Comparison of ENCODE assay signal across 24 mouse cellular contexts in genomic region chr3:48068628-48069027, GRCm38 (mm10).
DNase-seq lines count a peak whose midpoint lies in the region; ATAC-seq and TF ChIP-seq lines count a peak whose summit lies in the region.
"Had no signal": no experiment of that assay in that cellular context is flagged by ENCODE, and none has a peak within 500 bp of the region (broad histone marks: within the 10 kb centered on the region; RNA-seq: fewer than 3 reads in every experiment).

No protein-coding gene starts in this region.

- no peak overlapping the region for H3K4me3 ChIP-seq in midbrain, embryonic 11.5 days (ENCODE audit: low read depth, low read length)
- H3K4me3 ChIP-seq in midbrain, embryonic 13.5 days (replicated peaks) = no peak overlapping the region
- no peak overlapping the region for H3K4me3 ChIP-seq in ES-E14 (ENCODE audit: insufficient read depth in 1 of 2, low read depth in 1 of 2, low read length in 2 of 2, poor library complexity in 1 of 2, severe bottlenecking in 1 of 2)
- H3K4me3 ChIP-seq: embryonic facial prominence, embryonic 13.5 days; embryonic facial prominence, embryonic 15.5 days; erythroblast, embryonic 14.5 days; forebrain, embryonic 10.5 days; forebrain, embryonic 12.5 days had no signal

- H3K27ac ChIP-seq in midbrain, embryonic 11.5 days (ENCODE audit: low read depth, low read length) = peak overlapping the region; percentile 9; the same call in 1 of the 2 replicates
- no peak overlapping the region for H3K27ac ChIP-seq in midbrain, embryonic 13.5 days
- H3K27ac ChIP-seq in ES-E14 (ENCODE audit: insufficient read depth, low read depth, low read length, poor library complexity, severe bottlenecking) = no peak overlapping the region
- H3K27ac ChIP-seq: embryonic facial prominence, embryonic 13.5 days; embryonic facial prominence, embryonic 15.5 days; forebrain, embryonic 10.5 days; forebrain, embryonic 12.5 days had no signal

- WGBS in midbrain, embryonic 11.5 days = 45% methylated on average over 1 of the region's 1 CpGs
- WGBS in midbrain, embryonic 13.5 days = 47% methylated on average over 1 of the region's 1 CpGs

- H3K27me3 ChIP-seq in midbrain, embryonic 11.5 days (ENCODE audit: control insufficient read depth, insufficient read depth, low read length) = no peaks in the 10 kb centered on the region
- no peaks in the 10 kb centered on the region for H3K27me3 ChIP-seq in midbrain, embryonic 13.5 days
- H3K27me3 ChIP-seq: embryonic facial prominence, embryonic 13.5 days; embryonic facial prominence, embryonic 15.5 days; forebrain, embryonic 12.5 days had no signal

- H3K36me3 ChIP-seq in midbrain, embryonic 11.5 days (ENCODE audit: control insufficient read depth, insufficient read depth, low read length) = no peaks in the 10 kb centered on the region
- H3K36me3 ChIP-seq in midbrain, embryonic 13.5 days = no peaks in the 10 kb centered on the region
- H3K36me3 ChIP-seq in ES-E14 (ENCODE audit: control insufficient read depth, insufficient read depth, low read length, poor library complexity, severe bottlenecking) = no peaks in the 10 kb centered on the region
- H3K36me3 ChIP-seq: embryonic facial prominence, embryonic 13.5 days; embryonic facial prominence, embryonic 15.5 days; forebrain, embryonic 10.5 days; forebrain, embryonic 12.5 days had no signal

- no peak overlapping the region for H3K9ac ChIP-seq in midbrain, embryonic 11.5 days (ENCODE audit: low read length)
- no peak overlapping the region for H3K9ac ChIP-seq in midbrain, embryonic 13.5 days (replicated peaks)
- H3K9ac ChIP-seq in ES-E14 (ENCODE audit: insufficient read depth, low read depth, low read length, poor library complexity, severe bottlenecking) = no peak overlapping the region
- H3K9ac ChIP-seq: embryonic facial prominence, embryonic 13.5 days; embryonic facial prominence, embryonic 15.5 days; forebrain, embryonic 12.5 days had no signal

- DNase-seq in midbrain, embryonic 11.5 days (ENCODE audit: low spot score, missing footprints) = no peak
- DNase-seq in ES-CJ7 (ENCODE audit: low read depth, low spot score) = peak; percentile 79
- DNase-seq in ES-E14 (ENCODE audit: low read depth, low spot score) = peak; percentile 19
- peak; percentile 64 for DNase-seq in ZHBTc4 (ENCODE audit: low read depth, low spot score)
- DNase-seq in urinary bladder, adult 18-20 months (ENCODE audit: low spot score in 2 of 2) = no peak
- no peak for DNase-seq in spleen, postnatal 4 days (ENCODE audit: low spot score in 2 of 2)
- DNase-seq: adrenal gland, adult 2 months; adrenal gland, postnatal 10 days; adrenal gland, postnatal 25 days; cerebellum, adult 11 months; cerebellum, adult 18-20 months; cerebellum, adult 8-10 months; cerebellum, adult 9-11 months; cerebellum, postnatal 14 days; cerebellum, postnatal 36 days; embryo, embryonic 11 days had no signal

- 0 out of 2 replicates have a peak, but pooled peaks have one; percentile 14 for ATAC-seq in midbrain, embryonic 11.5 days (ENCODE audit: low FRiP score)
- no peak for ATAC-seq in midbrain, embryonic 13.5 days
- ATAC-seq: forebrain, embryonic 14.5 days; forebrain, embryonic 16.5 days had no signal

- in situ Hi-C loops in ES-E14 (cut with MboI; ENCODE audit: low sequenced_read_pairs in 2 of 2, unreplicated experiment in 2 of 2) = no loop called here

- no peaks in the 10 kb centered on the region for H3K9me3 ChIP-seq in midbrain, embryonic 11.5 days (ENCODE audit: control insufficient read depth, low read length)
- no peaks in the 10 kb centered on the region for H3K9me3 ChIP-seq in midbrain, embryonic 13.5 days
- no peaks in the 10 kb centered on the region for H3K9me3 ChIP-seq in ES-E14 (ENCODE audit: control insufficient read depth, insufficient read depth, low read depth, low read length)
- H3K9me3 ChIP-seq: embryonic facial prominence, embryonic 13.5 days; embryonic facial prominence, embryonic 15.5 days; forebrain, embryonic 10.5 days; forebrain, embryonic 12.5 days had no signal

- H3K4me2 ChIP-seq in midbrain, embryonic 11.5 days = no peak overlapping the region
- H3K4me2 ChIP-seq in midbrain, embryonic 13.5 days (replicated peaks) = no peak overlapping the region
- H3K4me2 ChIP-seq: embryonic facial prominence, embryonic 13.5 days; embryonic facial prominence, embryonic 15.5 days; forebrain, embryonic 12.5 days had no signal

- H3K4me1 ChIP-seq in midbrain, embryonic 11.5 days (ENCODE audit: control insufficient read depth, insufficient read depth, low read length) = peaks cover 4% of the 10 kb centered on the region
- no peaks in the 10 kb centered on the region for H3K4me1 ChIP-seq in midbrain, embryonic 13.5 days (replicated peaks)
- H3K4me1 ChIP-seq in ES-E14 (ENCODE audit: control insufficient read depth in 2 of 2, insufficient read depth in 2 of 2, low read length in 2 of 2, poor library complexity in 1 of 2) = peaks cover 3 to 13% of the 10 kb centered on the region in 2 experiments
- H3K4me1 ChIP-seq: embryonic facial prominence, embryonic 13.5 days; embryonic facial prominence, embryonic 15.5 days had no signal

TF ChIP-seq in ES-E14, 5 proteins besides CTCF, POLR2A, EP300 and RAD21:
- TF ChIP-seq MAFK (IDR thresholded peaks at IDR 0.05; ENCODE audit: insufficient read depth, low read depth, low read length) = no peak
- peak; percentile 15; the same call in 1 of the 2 replicates for TF ChIP-seq CHD2 (IDR thresholded peaks at IDR 0.05; ENCODE audit: low read depth, low read length)
- TF ChIP-seq ZNF384 (IDR thresholded peaks at IDR 0.05; ENCODE audit: low read depth, low read length) = no peak

Comparison
In these comparisons a context has a peak if more than half of its experiments do, and no peak if none do; other contexts are left out.
1. DNase-seq: peak in ES-CJ7 (single experiment), ES-E14 (single experiment) and ZHBTc4 (single experiment); none in midbrain, embryonic 11.5 days (single experiment), urinary bladder, adult 18-20 months (0 of 2) and spleen, postnatal 4 days (0 of 2).